Mouse (Mus musculus) CH12.LX (cell line): ENCODE data around the gene Plpp3. TPM values are rescaled to one million over a fixed set of nuclear protein-coding genes. Genes with fewer than 3 reads are reported as not detected.

Source experiments
- DNase-seq: peaks from one replicate; pipeline ENCODE4 v3.0.0-alpha.2; 2013; ENCODE audit errors: extremely low read depth
- H3K27ac ChIP-seq: 2 replicates; pipeline ENCODE4 v1.5.1; 2012; ENCODE audit warnings: low read depth, mild to moderate bottlenecking, control low read depth, moderate library complexity; ENCODE audit not compliant: insufficient read depth
- H3K27me3 ChIP-seq: replicated peaks from 2 replicates; pipeline ENCODE3; 2012; ENCODE audit warnings: inconsistent platforms
- H3K36me3 ChIP-seq, 2 experiments: replicated peaks in 1 of 2; 2 replicates each; pipeline versions ENCODE3 to v1.6.1; 2012; ENCODE audit warnings: inconsistent platforms in 1 of 2, low read length in 1 of 2, mild to moderate bottlenecking in 1 of 2, mixed read lengths in 1 of 2, moderate library complexity in 1 of 2; ENCODE audit not compliant: control insufficient read depth in 1 of 2, insufficient read depth in 1 of 2
- H3K4me1 ChIP-seq, 2 experiments: 2 replicates each; pipeline ENCODE4 v1.6.1; 2012; ENCODE audit warnings: inconsistent platforms in 1 of 2, moderate library complexity in 1 of 2; ENCODE audit not compliant: insufficient read depth in 2 of 2, control insufficient read depth in 1 of 2
- H3K4me2 ChIP-seq: 2 replicates; pipeline ENCODE4 v1.6.1; 2012; ENCODE audit warnings: low read depth, mild to moderate bottlenecking, control low read depth; ENCODE audit not compliant: poor library complexity, insufficient read depth, severe bottlenecking
- H3K4me3 ChIP-seq, 3 experiments: fragments of 150-350 bp in 1 of 3; sonication (generic) in 1 of 3; replicated peaks in 1 of 3; 2 replicates each; pipeline versions ENCODE3 to v1.5.1; 2011 to 2012; ENCODE audit warnings: low read depth in 2 of 3, low read length in 2 of 3, mild to moderate bottlenecking in 2 of 3, moderate library complexity in 2 of 3, control low read depth in 1 of 3, improper control_type of control experiment in 1 of 3, inconsistent platforms in 1 of 3, mixed read lengths in 1 of 3; ENCODE audit not compliant: poor library complexity in 1 of 3
- H3K79me2 ChIP-seq: replicated peaks from 2 replicates; pipeline ENCODE4 v1.6.1; 2012; ENCODE audit warnings: mild to moderate bottlenecking, moderate library complexity; ENCODE audit not compliant: control insufficient read depth, poor library complexity, insufficient read depth, severe bottlenecking; ENCODE audit errors: extremely low read depth
- H3K9ac ChIP-seq: 2 replicates; pipeline ENCODE4 v1.6.1; 2012; ENCODE audit warnings: low read depth, mild to moderate bottlenecking, control low read depth, moderate library complexity; ENCODE audit not compliant: insufficient read depth
- H3K9me3 ChIP-seq: replicated peaks from 2 replicates; pipeline ENCODE3; 2012; ENCODE audit warnings: low read length, inconsistent platforms, mixed read lengths
- CHD2 ChIP-seq: IDR thresholded peaks from 2 replicates; pipeline ENCODE4 v1.6.1; 2011; ENCODE audit warnings: low read length, improper control_type of control experiment
- CTCF ChIP-seq, 2 experiments: IDR thresholded peaks in 1 of 2; conservative IDR thresholded peaks in 1 of 2; 2 replicates each; pipeline ENCODE4 v1.5.1; 2011 to 2012; ENCODE audit warnings: low read depth in 2 of 2, low read length in 2 of 2, improper control_type of control experiment in 1 of 2, inconsistent platforms in 1 of 2, mild to moderate bottlenecking in 1 of 2, moderate library complexity in 1 of 2
- E2F4 ChIP-seq: IDR thresholded peaks from 2 replicates; pipeline ENCODE4 v1.6.1; 2011; ENCODE audit warnings: low read depth, low read length, improper control_type of control experiment; ENCODE audit not compliant: insufficient replicate concordance
- ELF1 ChIP-seq: IDR thresholded peaks from 2 replicates; pipeline ENCODE4 v1.6.1; 2014; ENCODE audit warnings: low read depth, mild to moderate bottlenecking, inconsistent platforms, low read length, improper control_type of control experiment
- HCFC1 ChIP-seq: IDR thresholded peaks from 2 replicates; pipeline ENCODE4 v1.6.1; 2012; ENCODE audit warnings: low read depth, mild to moderate bottlenecking, inconsistent platforms, low read length, improper control_type of control experiment
- JUN ChIP-seq: IDR thresholded peaks from 2 replicates; pipeline ENCODE4 v1.6.1; 2011; ENCODE audit warnings: low read depth, mild to moderate bottlenecking, low read length, improper control_type of control experiment, moderate library complexity; ENCODE audit not compliant: insufficient read depth
- JUND ChIP-seq: conservative IDR thresholded peaks from 2 replicates; pipeline ENCODE4 v1.6.1; 2011; ENCODE audit warnings: low read depth, low read length, improper control_type of control experiment
- KAT2A ChIP-seq: IDR thresholded peaks from 2 replicates; pipeline ENCODE4 v1.6.1; 2012; ENCODE audit warnings: low read length, improper control_type of control experiment, inconsistent platforms; ENCODE audit not compliant: insufficient replicate concordance
- MAFK ChIP-seq: IDR thresholded peaks from 2 replicates; pipeline ENCODE4 v1.6.1; 2011; ENCODE audit warnings: low read length, improper control_type of control experiment; ENCODE audit not compliant: insufficient replicate concordance
- MAX ChIP-seq: IDR thresholded peaks from 2 replicates; pipeline ENCODE4 v1.6.1; 2011; ENCODE audit warnings: low read length, improper control_type of control experiment
- MAZ ChIP-seq: IDR thresholded peaks from 2 replicates; pipeline ENCODE4 v1.6.1; 2012; ENCODE audit warnings: low read depth, mild to moderate bottlenecking, inconsistent platforms, low read length, improper control_type of control experiment, moderate library complexity
- MEF2A ChIP-seq: IDR thresholded peaks from 2 replicates; pipeline ENCODE4 v1.6.1; 2014; ENCODE audit warnings: low read depth, mild to moderate bottlenecking, inconsistent platforms, low read length, improper control_type of control experiment, borderline replicate concordance
- MXI1 ChIP-seq: IDR thresholded peaks from 2 replicates; pipeline ENCODE4 v1.6.1; 2011; ENCODE audit warnings: mild to moderate bottlenecking, low read depth, low read length, improper control_type of control experiment
- MYC ChIP-seq: IDR thresholded peaks from 2 replicates; pipeline ENCODE4 v1.6.1; 2011; ENCODE audit warnings: low read depth, mild to moderate bottlenecking, improper control_type of control experiment, low read length
- NELFE ChIP-seq: IDR thresholded peaks from 2 replicates; pipeline ENCODE4 v1.6.1; 2011; ENCODE audit warnings: low read depth, low read length, improper control_type of control experiment
- NRF1 ChIP-seq: IDR thresholded peaks from 2 replicates; pipeline ENCODE4 v1.6.1; 2014; ENCODE audit warnings: low read depth, mild to moderate bottlenecking, inconsistent platforms, low read length, improper control_type of control experiment, moderate library complexity
- PAX5 ChIP-seq: IDR thresholded peaks from 2 replicates; pipeline ENCODE4 v1.6.1; 2012; ENCODE audit warnings: low read length, inconsistent platforms, mixed read lengths
- POLR2A ChIP-seq: IDR thresholded peaks from 2 replicates; pipeline ENCODE4 v1.6.1; 2011; ENCODE audit warnings: low read depth, mild to moderate bottlenecking, improper control_type of control experiment, low read length
- RCOR1 ChIP-seq: conservative IDR thresholded peaks from 2 replicates; pipeline ENCODE4 v1.6.1; 2012; ENCODE audit warnings: low read depth, mild to moderate bottlenecking, inconsistent platforms, low read length, improper control_type of control experiment
- SIN3A ChIP-seq: IDR thresholded peaks from 2 replicates; pipeline ENCODE4 v1.6.1; 2012; ENCODE audit warnings: low read length, improper control_type of control experiment, inconsistent platforms
- SMC3 ChIP-seq: IDR thresholded peaks from 2 replicates; pipeline ENCODE4 v1.6.1; 2011; ENCODE audit warnings: low read depth, low read length, improper control_type of control experiment
- TBP ChIP-seq: conservative IDR thresholded peaks from 2 replicates; pipeline ENCODE4 v1.6.1; 2011; ENCODE audit warnings: low read depth, low read length, improper control_type of control experiment
- TCF12 ChIP-seq: IDR thresholded peaks from 2 replicates; pipeline ENCODE4 v1.6.1; 2014; ENCODE audit warnings: low read depth, mild to moderate bottlenecking, inconsistent platforms, low read length, improper control_type of control experiment
- UBTF ChIP-seq: IDR thresholded peaks from 2 replicates; pipeline ENCODE4 v1.6.1; 2012; ENCODE audit warnings: low read depth, mild to moderate bottlenecking, inconsistent platforms, low read length, improper control_type of control experiment, moderate library complexity
- ZC3H11A ChIP-seq: IDR thresholded peaks from 2 replicates; pipeline ENCODE4 v1.6.1; 2012; ENCODE audit warnings: low read depth, mild to moderate bottlenecking, inconsistent platforms, low read length, improper control_type of control experiment
- dilution Hi-C: fragments of 300-500 bp; cut with MboI; formaldehyde crosslinking; loops from 2 replicates; pipeline ENCODE4 v1.14.3; 2020; ENCODE audit warnings: low sequenced_read_pairs; ENCODE audit not compliant: extremely low pct_unique_long_range_greater_than_20kb, extremely low pct_ligation_motif_present
- in situ Hi-C: fragments of 300-500 bp; cut with MboI; formaldehyde crosslinking; loops from 3 replicates; pipeline ENCODE4 v1.14.3; 2019; ENCODE audit warnings: low sequenced_read_pairs, low pct_ligation_motif_present, low pct_unique_long_range_greater_than_20kb, mixed read lengths
- polyA plus RNA-seq: library from polyadenylated mRNA; unstranded; fragments of >175 nt; gene quantifications from 2 replicates; pipeline ENCODE4 v1.2.1, GENCODE M21; 2012; ENCODE audit warnings: low read depth; ENCODE audit not compliant: insufficient read length
- total RNA-seq, 2 experiments: library from RNA; depleted of rRNA; stranded (reverse); fragments of 300-350 nt in 1 of 2; fragments of >200 nt in 1 of 2; gene quantifications; 2 replicates each; pipeline ENCODE4 v1.2.3; 2012 to 2014

Gene Plpp3
- total and polyA plus RNA-seq, 3 experiments: 0.34 to 1.6 (median 1.2) TPM

- Histone ChIP-seq H3K4me2 (no peak overlapping the region), H3K27ac (no peak overlapping the region), H3K79me2 (no peaks in the 10 kb centered on the region), H3K36me3 (no peaks in the 10 kb centered on the region), H3K9me3 (no peaks in the 10 kb centered on the region), H3K27me3 (no peaks in the 10 kb centered on the region), H3K9ac (no peak overlapping the region), H3K4me1 (peaks cover 0 to 8% of the 10 kb centered on the region in 2 experiments; a peak in 1 of 4 replicates), H3K4me3 (no peak overlapping the region)
- dilution Hi-C loops: no loop called here
- TF ChIP-seq TCF12 (no peak), TBP (no peak), MXI1 (no peak), JUN (no peak), MYC (no peak), MEF2A (no peak), KAT2A (no peak)
- in situ Hi-C loops: loop anchor here (25.0 kb wide), 1 partner anchor 779 kb away; no protein-coding TSS in a partner anchor
- DNase-seq: no peak
Measured at GRCm38 (mm10) chr4:105133350-105134050, 23.6 kb upstream of the Plpp3 start.

- Histone ChIP-seq H3K4me1 (no peaks in the 10 kb centered on the region), H3K4me3 (no peak overlapping the region), H3K79me2 (no peaks in the 10 kb centered on the region), H3K4me2 (no peak overlapping the region), H3K36me3 (no peaks in the 10 kb centered on the region), H3K9me3 (no peaks in the 10 kb centered on the region), H3K27me3 (no peaks in the 10 kb centered on the region), H3K27ac (no peak overlapping the region), H3K9ac (no peak overlapping the region)
- dilution Hi-C loops: no loop called here
- in situ Hi-C loops: loop anchor here (25.0 kb wide), 1 partner anchor 763 kb away; no protein-coding TSS in a partner anchor
- no peak for TF ChIP-seq ZC3H11A
- no peak for TF ChIP-seq RCOR1
- no peak for TF ChIP-seq SIN3A
- TF ChIP-seq MAFK: no peak
- TF ChIP-seq MAX: no peak
- no peak for TF ChIP-seq NRF1
- no peak for TF ChIP-seq KAT2A
- no peak for TF ChIP-seq ELF1
- TF ChIP-seq NELFE: no peak
- no peak for TF ChIP-seq SMC3
- TF ChIP-seq HCFC1: no peak
- TF ChIP-seq E2F4: no peak
- TF ChIP-seq CHD2: no peak
- no peak for TF ChIP-seq CTCF (conservative IDR thresholded peaks at IDR 0.05 in 1 of 2, IDR thresholded peaks at IDR 0.05 in 1 of 2; ENCODE audit: low read depth in 2 of 2, low read length in 2 of 2)
- TF ChIP-seq MYC: no peak
- no peak for TF ChIP-seq JUND
- no peak for TF ChIP-seq UBTF
- no peak for TF ChIP-seq POLR2A
- no peak for TF ChIP-seq PAX5
- TF ChIP-seq MAZ: no peak
- no peak for DNase-seq
Measured at GRCm38 (mm10) chr4:105149492-105149891, 7.7 kb upstream of the Plpp3 start.
